Mouse (Mus musculus): ENCODE measurements around the gene Olfr926.
"Not testable (repeated sequence)": the region's sequence is repeated elsewhere in the genome, so short reads cannot be mapped to it uniquely, and the experiment has no call there.

DNA sequence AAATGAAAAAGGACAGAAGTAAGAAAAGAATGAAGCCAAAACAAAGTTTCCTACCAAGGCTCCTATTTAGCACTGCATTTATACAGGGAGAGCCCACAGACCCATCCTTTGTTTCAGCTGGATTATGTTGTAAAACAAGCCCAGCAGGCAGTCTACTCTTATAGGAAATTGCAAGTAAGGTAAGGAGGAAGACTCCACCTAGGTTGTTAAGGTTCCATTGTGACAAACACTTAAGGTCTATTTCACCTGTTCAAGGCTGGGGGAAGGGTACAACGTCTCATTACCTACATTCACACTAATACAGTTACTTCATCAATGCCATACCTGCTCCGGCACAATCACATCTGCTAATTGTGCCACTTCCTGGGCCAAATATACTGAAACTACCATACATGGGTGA lies 2.0 kb upstream of the Olfr926 start:
- not testable (repeated sequence) for TF ChIP-seq CTCF, POLR2A (IDR thresholded peaks at IDR 0.05; ENCODE audit: extremely low read depth, insufficient read depth, low read length)
